Mouse (Mus musculus): ENCODE measurements around the gene Erich3. TPM values are rescaled to one million over a fixed set of nuclear protein-coding genes. Genes with fewer than 3 reads are reported as not detected.

Gene Erich3
- polyA plus RNA-seq, 1 experiment from 2014 or later = 2.7 TPM

- Histone ChIP-seq H3K36me3 (ENCODE audit: control insufficient read depth, insufficient read depth, low read length) (no peaks in the 10 kb centered on the region), H3K4me3 (replicated peaks; ENCODE audit: low read depth, low read length) (peak overlapping the region; percentile 42), H3K27me3 (ENCODE audit: control insufficient read depth, insufficient read depth, low read length) (no peaks in the 10 kb centered on the region), H3K4me1 (ENCODE audit: control insufficient read depth, insufficient read depth, low read length) (peaks cover 14% of the 10 kb centered on the region; the same call in 1 of the 2 replicates), H3K4me2 (ENCODE audit: low read length) (peak overlapping the region; percentile 82), H3K9ac (replicated peaks; ENCODE audit: low read length) (peak overlapping the region; percentile 70; the same call in 1 of the 2 replicates), H3K9me3 (ENCODE audit: control insufficient read depth, low read length) (no peaks in the 10 kb centered on the region), H3K27ac (replicated peaks; ENCODE audit: low read depth, low read length) (peak overlapping the region; percentile 88)
- DNase-seq (no peak), ATAC-seq (ENCODE audit: low FRiP score, low TSS enrichment) (no peak)
- WGBS = 30% methylated on average over 4 of the region's 4 CpGs
These were observed 977 bp downstream of the Erich3 start for GRCm38 (mm10) chr3:154664636-154665035.

- DNase-seq = no peak
- no peaks in the 10 kb centered on the region for H3K9me3 ChIP-seq (ENCODE audit: control insufficient read depth, low read length)
- no peak overlapping the region for H3K9ac ChIP-seq (replicated peaks; ENCODE audit: low read length)
- no peak overlapping the region for H3K4me2 ChIP-seq (ENCODE audit: low read length)
- H3K27ac ChIP-seq (replicated peaks; ENCODE audit: low read depth, low read length) = no peak overlapping the region
- no peaks in the 10 kb centered on the region for H3K27me3 ChIP-seq (ENCODE audit: control insufficient read depth, insufficient read depth, low read length)
- peaks cover 10% of the 10 kb centered on the region; the same call in 1 of the 2 replicates for H3K4me1 ChIP-seq (ENCODE audit: control insufficient read depth, insufficient read depth, low read length)
- H3K4me3 ChIP-seq (replicated peaks; ENCODE audit: low read depth, low read length) = no peak overlapping the region
- ATAC-seq (ENCODE audit: low FRiP score, low TSS enrichment) = no peak
- 88% methylated on average over 3 of the region's 3 CpGs for WGBS
- H3K36me3 ChIP-seq (ENCODE audit: control insufficient read depth, insufficient read depth, low read length) = no peaks in the 10 kb centered on the region
These were observed 4.8 kb downstream of the Erich3 start for GRCm38 (mm10) chr3:154668485-154668884.

GRCm38 (mm10) chr3:154670584-154670983 is 6.9 kb downstream of the Erich3 start:
- 88% methylated on average over 6 of the region's 6 CpGs for WGBS
- H3K4me3 ChIP-seq (replicated peaks; ENCODE audit: low read depth, low read length) = no peak overlapping the region
- H3K4me1 ChIP-seq (ENCODE audit: control insufficient read depth, insufficient read depth, low read length) = no peaks in the 10 kb centered on the region
- no peak for DNase-seq
- no peak overlapping the region for H3K4me2 ChIP-seq (ENCODE audit: low read length)
- H3K36me3 ChIP-seq (ENCODE audit: control insufficient read depth, insufficient read depth, low read length) = no peaks in the 10 kb centered on the region
- no peak overlapping the region for H3K27ac ChIP-seq (replicated peaks; ENCODE audit: low read depth, low read length)
- H3K27me3 ChIP-seq (ENCODE audit: control insufficient read depth, insufficient read depth, low read length) = no peaks in the 10 kb centered on the region
- H3K9ac ChIP-seq (replicated peaks; ENCODE audit: low read length) = no peak overlapping the region
- no peak for ATAC-seq (ENCODE audit: low FRiP score, low TSS enrichment)
- no peaks in the 10 kb centered on the region for H3K9me3 ChIP-seq (ENCODE audit: control insufficient read depth, low read length)

- Histone ChIP-seq H3K27me3 (ENCODE audit: control insufficient read depth, insufficient read depth, low read length) (no peaks in the 10 kb centered on the region), H3K4me2 (ENCODE audit: low read length) (no peak overlapping the region), H3K27ac (replicated peaks; ENCODE audit: low read depth, low read length) (no peak overlapping the region), H3K9ac (replicated peaks; ENCODE audit: low read length) (no peak overlapping the region), H3K4me3 (replicated peaks; ENCODE audit: low read depth, low read length) (no peak overlapping the region), H3K9me3 (ENCODE audit: control insufficient read depth, low read length) (no peaks in the 10 kb centered on the region), H3K36me3 (ENCODE audit: control insufficient read depth, insufficient read depth, low read length) (no peaks in the 10 kb centered on the region), H3K4me1 (ENCODE audit: control insufficient read depth, insufficient read depth, low read length) (no peaks in the 10 kb centered on the region)
- no peak for DNase-seq
- ATAC-seq (ENCODE audit: low FRiP score, low TSS enrichment) = no peak
- WGBS = 78% methylated on average over 5 of the region's 5 CpGs
These were observed 7.4 kb downstream of the Erich3 start for GRCm38 (mm10) chr3:154671013-154671412.

GRCm38 (mm10) chr3:154673326-154673725 is 9.7 kb downstream of the Erich3 start:
- no peak overlapping the region for H3K4me2 ChIP-seq (ENCODE audit: low read length)
- no peaks in the 10 kb centered on the region for H3K27me3 ChIP-seq (ENCODE audit: control insufficient read depth, insufficient read depth, low read length)
- H3K4me1 ChIP-seq (ENCODE audit: control insufficient read depth, insufficient read depth, low read length) = no peaks in the 10 kb centered on the region
- no peak overlapping the region for H3K9ac ChIP-seq (replicated peaks; ENCODE audit: low read length)
- 61% methylated on average over 8 of the region's 8 CpGs for WGBS
- DNase-seq = no peak
- H3K4me3 ChIP-seq (replicated peaks; ENCODE audit: low read depth, low read length) = no peak overlapping the region
- H3K27ac ChIP-seq (replicated peaks; ENCODE audit: low read depth, low read length) = no peak overlapping the region
- no peaks in the 10 kb centered on the region for H3K9me3 ChIP-seq (ENCODE audit: control insufficient read depth, low read length)
- H3K36me3 ChIP-seq (ENCODE audit: control insufficient read depth, insufficient read depth, low read length) = no peaks in the 10 kb centered on the region
- no peak for ATAC-seq (ENCODE audit: low FRiP score, low TSS enrichment)

- no peak for DNase-seq
- 74% methylated on average over 2 of the region's 2 CpGs for WGBS
These were observed 18.9 kb downstream of the Erich3 start for GRCm38 (mm10) chr3:154682570-154682969.

GRCm38 (mm10) chr3:154683667-154684066 is 20.0 kb downstream of the Erich3 start:
- H3K36me3 ChIP-seq (ENCODE audit: control insufficient read depth, insufficient read depth, low read length) = no peaks in the 10 kb centered on the region
- H3K4me3 ChIP-seq (replicated peaks; ENCODE audit: low read depth, low read length) = no peak overlapping the region
- ATAC-seq (ENCODE audit: low FRiP score, low TSS enrichment) = no peak
- H3K9ac ChIP-seq (replicated peaks; ENCODE audit: low read length) = no peak overlapping the region
- 86% methylated on average over 2 of the region's 2 CpGs for WGBS
- H3K4me1 ChIP-seq (ENCODE audit: control insufficient read depth, insufficient read depth, low read length) = no peaks in the 10 kb centered on the region
- no peak overlapping the region for H3K4me2 ChIP-seq (ENCODE audit: low read length)
- no peak overlapping the region for H3K27ac ChIP-seq (replicated peaks; ENCODE audit: low read depth, low read length)
- no peaks in the 10 kb centered on the region for H3K27me3 ChIP-seq (ENCODE audit: control insufficient read depth, insufficient read depth, low read length)
- DNase-seq = no peak
- H3K9me3 ChIP-seq (ENCODE audit: control insufficient read depth, low read length) = no peaks in the 10 kb centered on the region

More at GRCm38 (mm10) chr3:154682570-154682969, 18.9 kb downstream of the Erich3 start:
- H3K27ac ChIP-seq (replicated peaks; ENCODE audit: low read depth, low read length) = no peak overlapping the region
- no peaks in the 10 kb centered on the region for H3K27me3 ChIP-seq (ENCODE audit: control insufficient read depth, insufficient read depth, low read length)
- no peak for ATAC-seq (ENCODE audit: low FRiP score, low TSS enrichment)
- H3K9ac ChIP-seq (replicated peaks; ENCODE audit: low read length) = no peak overlapping the region
- no peak overlapping the region for H3K4me3 ChIP-seq (replicated peaks; ENCODE audit: low read depth, low read length)
- no peaks in the 10 kb centered on the region for H3K9me3 ChIP-seq (ENCODE audit: control insufficient read depth, low read length)
- no peaks in the 10 kb centered on the region for H3K4me1 ChIP-seq (ENCODE audit: control insufficient read depth, insufficient read depth, low read length)
- H3K4me2 ChIP-seq (ENCODE audit: low read length) = no peak overlapping the region
- H3K36me3 ChIP-seq (ENCODE audit: control insufficient read depth, insufficient read depth, low read length) = no peaks in the 10 kb centered on the region

- ATAC-seq (ENCODE audit: low FRiP score, low TSS enrichment) = no peak
- Histone ChIP-seq H3K4me2 (ENCODE audit: low read length) (no peak overlapping the region), H3K4me1 (ENCODE audit: control insufficient read depth, insufficient read depth, low read length) (no peaks in the 10 kb centered on the region), H3K27me3 (ENCODE audit: control insufficient read depth, insufficient read depth, low read length) (no peaks in the 10 kb centered on the region), H3K27ac (replicated peaks; ENCODE audit: low read depth, low read length) (no peak overlapping the region), H3K4me3 (replicated peaks; ENCODE audit: low read depth, low read length) (no peak overlapping the region), H3K36me3 (ENCODE audit: control insufficient read depth, insufficient read depth, low read length) (no peaks in the 10 kb centered on the region), H3K9me3 (ENCODE audit: control insufficient read depth, low read length) (no peaks in the 10 kb centered on the region), H3K9ac (replicated peaks; ENCODE audit: low read length) (no peak overlapping the region)
- DNase-seq = no peak
These were observed 26.6 kb downstream of the Erich3 start for GRCm38 (mm10) chr3:154690260-154690659.

- no peak overlapping the region for H3K4me3 ChIP-seq (replicated peaks; ENCODE audit: low read depth, low read length)
- no peaks in the 10 kb centered on the region for H3K27me3 ChIP-seq (ENCODE audit: control insufficient read depth, insufficient read depth, low read length)
- H3K4me1 ChIP-seq (ENCODE audit: control insufficient read depth, insufficient read depth, low read length) = no peaks in the 10 kb centered on the region
- H3K9ac ChIP-seq (replicated peaks; ENCODE audit: low read length) = no peak overlapping the region
- DNase-seq (peak; percentile 75), ATAC-seq (ENCODE audit: low FRiP score, low TSS enrichment) (peak; percentile 77)
- H3K9me3 ChIP-seq (ENCODE audit: control insufficient read depth, low read length) = no peaks in the 10 kb centered on the region
- H3K36me3 ChIP-seq (ENCODE audit: control insufficient read depth, insufficient read depth, low read length) = no peaks in the 10 kb centered on the region
- no peak overlapping the region for H3K27ac ChIP-seq (replicated peaks; ENCODE audit: low read depth, low read length)
- 58% methylated on average over 14 of the region's 14 CpGs for WGBS
- no peak overlapping the region for H3K4me2 ChIP-seq (ENCODE audit: low read length)
These were observed 28.4 kb downstream of the Erich3 start for GRCm38 (mm10) chr3:154691897-154692571.

Data from midbrain, embryonic 14.5 days (tissue).